Mouse (Mus musculus): ENCODE measurements around the gene Dgki. TPM values are rescaled to one million over a fixed set of nuclear protein-coding genes. Genes with fewer than 3 reads are reported as not detected.
A peak's percentile ranks its signal among the peaks of the same experiment; 100 is the strongest.

Dgki gene
- polyA plus RNA-seq, 1 experiment from 2014 or later = 0.92 TPM

- 32% methylated on average over 2 of the region's 2 CpGs for WGBS
- Histone ChIP-seq H3K9ac (no peak overlapping the region), H3K36me3 (no peaks in the 10 kb centered on the region), H3K27ac (no peak overlapping the region), H3K9me3 (no peaks in the 10 kb centered on the region), H3K4me2 (no peak overlapping the region), H3K4me1 (peaks cover 5% of the 10 kb centered on the region; the same call in 1 of the 2 replicates), H3K4me3 (no peak overlapping the region), H3K27me3 (no peaks in the 10 kb centered on the region)
- no peak for ATAC-seq (ENCODE audit: insufficient number of reproducible peaks, low FRiP score, low TSS enrichment, low read depth)
These were observed 246.6 kb downstream of the Dgki start for GRCm38 (mm10) chr6:37053411-37053810.

GRCm38 (mm10) chr6:37051652-37052051 lies 248.3 kb downstream of the Dgki start:
- no peak overlapping the region for H3K27ac ChIP-seq
- peaks cover 5% of the 10 kb centered on the region; the same call in 1 of the 2 replicates for H3K4me1 ChIP-seq
- no peaks in the 10 kb centered on the region for H3K9me3 ChIP-seq
- WGBS = 74% methylated on average over 5 of the region's 5 CpGs
- no peak overlapping the region for H3K9ac ChIP-seq
- no peak overlapping the region for H3K4me2 ChIP-seq
- H3K27me3 ChIP-seq = no peaks in the 10 kb centered on the region
- no peaks in the 10 kb centered on the region for H3K36me3 ChIP-seq
- no peak overlapping the region for H3K4me3 ChIP-seq
- no peak for ATAC-seq (ENCODE audit: insufficient number of reproducible peaks, low FRiP score, low TSS enrichment, low read depth)

GRCm38 (mm10) chr6:37051150-37051549 lies 248.8 kb downstream of the Dgki start:
- Histone ChIP-seq H3K27me3 (no peaks in the 10 kb centered on the region), H3K27ac (no peak overlapping the region), H3K36me3 (no peaks in the 10 kb centered on the region), H3K9ac (no peak overlapping the region), H3K4me1 (peaks cover 5% of the 10 kb centered on the region; the same call in 1 of the 2 replicates), H3K9me3 (no peaks in the 10 kb centered on the region), H3K4me3 (no peak overlapping the region), H3K4me2 (no peak overlapping the region)
- WGBS = 88% methylated on average over 1 of the region's 1 CpGs
- ATAC-seq (ENCODE audit: insufficient number of reproducible peaks, low FRiP score, low TSS enrichment, low read depth) = no peak

GRCm38 (mm10) chr6:37047611-37048129 lies 252.3 kb downstream of the Dgki start:
- no peak overlapping the region for H3K4me2 ChIP-seq

GRCm38 (mm10) chr6:37046152-37046788 lies 253.7 kb downstream of the Dgki start:
- WGBS = 23% methylated on average over 4 of the region's 4 CpGs
- H3K9me3 ChIP-seq = no peaks in the 10 kb centered on the region
- no peak for ATAC-seq (ENCODE audit: insufficient number of reproducible peaks, low FRiP score, low TSS enrichment, low read depth)
- H3K27ac ChIP-seq = no peak overlapping the region
- no peak overlapping the region for H3K9ac ChIP-seq
- H3K27me3 ChIP-seq = no peaks in the 10 kb centered on the region
- no peaks in the 10 kb centered on the region for H3K36me3 ChIP-seq
- H3K4me1 ChIP-seq = no peaks in the 10 kb centered on the region
- H3K4me2 ChIP-seq = no peak overlapping the region
- no peak overlapping the region for H3K4me3 ChIP-seq

More at GRCm38 (mm10) chr6:37047611-37048129, 252.3 kb downstream of the Dgki start:
- WGBS = 68% methylated on average over 4 of the region's 4 CpGs
- Histone ChIP-seq H3K4me3 (no peak overlapping the region), H3K4me1 (no peaks in the 10 kb centered on the region), H3K27ac (no peak overlapping the region), H3K9me3 (no peaks in the 10 kb centered on the region), H3K9ac (no peak overlapping the region), H3K36me3 (no peaks in the 10 kb centered on the region), H3K27me3 (no peaks in the 10 kb centered on the region)
- no peak for ATAC-seq (ENCODE audit: insufficient number of reproducible peaks, low FRiP score, low TSS enrichment, low read depth)

- H3K4me2 ChIP-seq = no peak overlapping the region
- WGBS = 79% methylated on average over 4 of the region's 4 CpGs
- no peaks in the 10 kb centered on the region for H3K36me3 ChIP-seq
- no peaks in the 10 kb centered on the region for H3K4me1 ChIP-seq
- H3K27ac ChIP-seq = no peak overlapping the region
- H3K9ac ChIP-seq = no peak overlapping the region
- no peaks in the 10 kb centered on the region for H3K27me3 ChIP-seq
- H3K9me3 ChIP-seq = no peaks in the 10 kb centered on the region
- no peak for ATAC-seq (ENCODE audit: insufficient number of reproducible peaks, low FRiP score, low TSS enrichment, low read depth)
- no peak overlapping the region for H3K4me3 ChIP-seq
These were observed 255.2 kb downstream of the Dgki start for GRCm38 (mm10) chr6:37044796-37045195.

GRCm38 (mm10) chr6:37038444-37038843 lies 261.5 kb downstream of the Dgki start:
- no peak overlapping the region; the same call in 1 of the 2 replicates for H3K27ac ChIP-seq
- H3K27me3 ChIP-seq = no peaks in the 10 kb centered on the region
- H3K4me2 ChIP-seq = no peak overlapping the region
- no peak overlapping the region for H3K9ac ChIP-seq
- H3K9me3 ChIP-seq = no peaks in the 10 kb centered on the region
- no peak for ATAC-seq (ENCODE audit: insufficient number of reproducible peaks, low FRiP score, low TSS enrichment, low read depth)
- WGBS = 59% methylated on average over 8 of the region's 8 CpGs
- H3K4me1 ChIP-seq = peaks cover 4% of the 10 kb centered on the region; the same call in 1 of the 2 replicates
- no peak overlapping the region for H3K4me3 ChIP-seq
- H3K36me3 ChIP-seq = no peaks in the 10 kb centered on the region

- Histone ChIP-seq H3K4me2 (no peak overlapping the region), H3K4me1 (peaks cover 4% of the 10 kb centered on the region; the same call in 1 of the 2 replicates), H3K9me3 (no peaks in the 10 kb centered on the region), H3K4me3 (no peak overlapping the region), H3K36me3 (no peaks in the 10 kb centered on the region), H3K27ac (no peak overlapping the region), H3K9ac (no peak overlapping the region), H3K27me3 (no peaks in the 10 kb centered on the region)
- ATAC-seq (ENCODE audit: insufficient number of reproducible peaks, low FRiP score, low TSS enrichment, low read depth) = no peak
- WGBS = 79% methylated on average over 11 of the region's 11 CpGs
These were observed 262.7 kb downstream of the Dgki start for GRCm38 (mm10) chr6:37037115-37037908.

- Histone ChIP-seq H3K4me2 (no peak overlapping the region), H3K27me3 (no peaks in the 10 kb centered on the region), H3K9ac (no peak overlapping the region), H3K9me3 (no peaks in the 10 kb centered on the region), H3K4me1 (peaks cover 4% of the 10 kb centered on the region; the same call in 1 of the 2 replicates), H3K4me3 (no peak overlapping the region), H3K27ac (no peak overlapping the region), H3K36me3 (no peaks in the 10 kb centered on the region)
- ATAC-seq (ENCODE audit: insufficient number of reproducible peaks, low FRiP score, low TSS enrichment, low read depth) = no peak
- 76% methylated on average over 6 of the region's 6 CpGs for WGBS
These were observed 264.3 kb downstream of the Dgki start for GRCm38 (mm10) chr6:37035681-37036080.

- H3K27me3 ChIP-seq = no peaks in the 10 kb centered on the region
- H3K4me3 ChIP-seq = no peak overlapping the region
- peak overlapping the region; percentile 57 for H3K27ac ChIP-seq
- ATAC-seq (ENCODE audit: insufficient number of reproducible peaks, low FRiP score, low TSS enrichment, low read depth) = peak; percentile 75
- H3K4me2 ChIP-seq = no peak overlapping the region
- no peaks in the 10 kb centered on the region for H3K36me3 ChIP-seq
- peaks cover 4% of the 10 kb centered on the region; the same call in 1 of the 2 replicates for H3K4me1 ChIP-seq
- 71% methylated on average over 1 of the region's 1 CpGs for WGBS
- no peak overlapping the region for H3K9ac ChIP-seq
- no peaks in the 10 kb centered on the region for H3K9me3 ChIP-seq
These were observed 269.0 kb downstream of the Dgki start for GRCm38 (mm10) chr6:37030986-37031385.

GRCm38 (mm10) chr6:37030402-37030801 lies 269.6 kb downstream of the Dgki start:
- Histone ChIP-seq H3K27me3 (no peaks in the 10 kb centered on the region), H3K9ac (no peak overlapping the region), H3K4me1 (peaks cover 4% of the 10 kb centered on the region; the same call in 1 of the 2 replicates), H3K4me3 (no peak overlapping the region), H3K36me3 (no peaks in the 10 kb centered on the region), H3K4me2 (no peak overlapping the region), H3K9me3 (no peaks in the 10 kb centered on the region), H3K27ac (no peak overlapping the region)
- no peak for ATAC-seq (ENCODE audit: insufficient number of reproducible peaks, low FRiP score, low TSS enrichment, low read depth)
- 55% methylated on average over 2 of the region's 2 CpGs for WGBS

GRCm38 (mm10) chr6:37028841-37029240 lies 271.1 kb downstream of the Dgki start:
- Histone ChIP-seq H3K9ac (no peak overlapping the region), H3K4me1 (no peaks in the 10 kb centered on the region), H3K36me3 (no peaks in the 10 kb centered on the region), H3K9me3 (no peaks in the 10 kb centered on the region), H3K27me3 (no peaks in the 10 kb centered on the region), H3K4me3 (no peak overlapping the region), H3K27ac (no peak overlapping the region), H3K4me2 (no peak overlapping the region)
- ATAC-seq (ENCODE audit: insufficient number of reproducible peaks, low FRiP score, low TSS enrichment, low read depth) = no peak
- 88% methylated on average over 6 of the region's 6 CpGs for WGBS

All from limb, embryonic 15.5 days (tissue).